Mouse (Mus musculus) heart, embryonic 12.5 days (tissue): Measurements from ENCODE around the gene Pim1. TPM values are rescaled to one million over a fixed set of nuclear protein-coding genes. Genes with fewer than 3 reads are reported as not detected.

ENCODE experiments used
- ATAC-seq: fragments of 200-750 bp; cut with Nextera tagmentation; 2 replicates; pipeline ENCODE4 v1.8.0; 2017; ENCODE audit warnings: moderate TSS enrichment, moderate library complexity; ENCODE audit not compliant: insufficient number of reproducible peaks, low FRiP score
- H3K27ac ChIP-seq: fragments of 300-500 bp; sonication (generic); 2 replicates; pipeline ENCODE4 v1.5.1; 2016; ENCODE audit warnings: mild to moderate bottlenecking, moderate library complexity; ENCODE audit not compliant: poor library complexity, severe bottlenecking
- H3K27me3 ChIP-seq: fragments of 300-500 bp; sonication (generic); replicated peaks from 2 replicates; pipeline ENCODE4 v1.6.1; 2016; ENCODE audit warnings: mild to moderate bottlenecking, moderate library complexity
- H3K36me3 ChIP-seq: fragments of 300-500 bp; sonication (generic); 2 replicates; pipeline ENCODE4 v1.6.1; 2016; ENCODE audit warnings: mild to moderate bottlenecking, moderate library complexity
- H3K4me1 ChIP-seq: fragments of 300-500 bp; sonication (generic); replicated peaks from 2 replicates; pipeline ENCODE4 v1.6.1; 2016; ENCODE audit warnings: mild to moderate bottlenecking
- H3K4me2 ChIP-seq: fragments of 300-500 bp; sonication (generic); 2 replicates; pipeline ENCODE4 v1.6.1; 2016; ENCODE audit warnings: mild to moderate bottlenecking, moderate library complexity
- H3K4me3 ChIP-seq: fragments of 300-500 bp; sonication (generic); 2 replicates; pipeline ENCODE4 v1.5.1; 2016; ENCODE audit warnings: mild to moderate bottlenecking
- H3K9ac ChIP-seq: fragments of 300-500 bp; sonication (generic); 2 replicates; pipeline ENCODE4 v1.6.1; 2016; ENCODE audit warnings: mild to moderate bottlenecking, moderate library complexity
- H3K9me3 ChIP-seq: fragments of 300-500 bp; sonication (generic); replicated peaks from 2 replicates; pipeline ENCODE4 v1.6.1; 2016; ENCODE audit warnings: mild to moderate bottlenecking, moderate library complexity
- WGBS: fragments of 180-500 bp; shearing (Covaris S2); methylation state at CpG from one replicate; pipeline ENCODE4 v1.1.7; 2016; 5-methylcytosine and 5-hydroxymethylcytosine counted together
- polyA plus RNA-seq: library from polyadenylated mRNA; unstranded; fragments of >200 nt; fragmentation: Nextera tagmentation; extraction: Ambion mirVana; gene quantifications from 2 replicates; pipeline ENCODE4 v1.2.1, GENCODE M21; 2016

Pim1 gene
- polyA plus RNA-seq, 1 experiment from 2014 or later: 25.1 TPM

- no peak for ATAC-seq
- Histone ChIP-seq H3K9ac (no peak overlapping the region), H3K27me3 (no peaks in the 10 kb centered on the region), H3K4me3 (no peak overlapping the region; the same call in 1 of the 2 replicates), H3K4me1 (peaks cover 61% of the 10 kb centered on the region), H3K9me3 (no peaks in the 10 kb centered on the region), H3K4me2 (peak overlapping the region; percentile 66), H3K36me3 (no peaks in the 10 kb centered on the region), H3K27ac (peak overlapping the region; percentile 79)
- WGBS: 24% methylated on average over 11 of the region's 11 CpGs
These were observed 23.5 kb upstream of the Pim1 start for GRCm38 (mm10) chr17:29467030-29467429.

DNA sequence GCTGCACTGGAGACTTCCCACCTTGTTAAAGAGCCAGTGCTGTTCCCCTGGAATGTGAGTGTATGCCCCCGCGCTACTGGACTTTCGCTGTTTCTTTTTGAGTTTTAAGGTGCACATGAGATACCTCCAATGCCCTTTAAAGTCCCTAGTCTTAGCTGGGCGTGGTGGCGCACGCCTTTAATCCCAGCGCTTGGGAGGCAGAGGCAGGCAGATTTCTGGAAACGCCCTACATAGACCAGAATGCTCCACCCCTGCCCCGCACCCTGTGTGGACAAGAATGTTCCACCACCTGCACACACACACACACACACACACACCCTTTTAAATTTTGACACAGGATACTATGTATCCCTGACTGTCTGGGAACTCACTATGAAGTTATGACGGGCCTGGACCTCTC is 17.1 kb upstream of the Pim1 start:
- Histone ChIP-seq H3K27ac (no peak overlapping the region), H3K4me3 (no peak overlapping the region), H3K4me1 (peaks cover 12% of the 10 kb centered on the region), H3K4me2 (no peak overlapping the region), H3K27me3 (no peaks in the 10 kb centered on the region), H3K9ac (no peak overlapping the region), H3K36me3 (no peaks in the 10 kb centered on the region), H3K9me3 (no peaks in the 10 kb centered on the region)
- ATAC-seq: no peak
- WGBS: 93% methylated on average over 10 of the region's 10 CpGs

DNA sequence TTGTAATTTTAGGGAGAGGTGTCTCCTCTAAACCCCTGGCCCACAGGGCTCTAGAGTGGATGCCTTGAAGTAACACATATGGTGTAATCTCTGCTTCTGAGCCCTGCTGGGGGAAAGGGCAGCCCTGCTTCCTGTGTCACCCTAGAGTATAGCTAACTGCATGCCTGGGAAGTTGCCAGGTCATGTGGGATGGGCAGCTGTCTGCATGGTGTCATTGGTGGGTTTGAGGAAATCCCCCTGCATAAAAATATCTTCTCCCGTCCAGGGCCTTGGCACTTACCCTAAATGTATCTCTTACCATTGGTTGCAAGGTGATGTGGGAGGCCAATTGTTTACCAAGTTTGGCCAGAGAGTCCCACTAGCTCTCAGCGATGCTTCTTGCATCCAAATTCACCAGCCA is 16.5 kb upstream of the Pim1 start:
- H3K27me3 ChIP-seq: no peaks in the 10 kb centered on the region
- no peak for ATAC-seq
- H3K27ac ChIP-seq: no peak overlapping the region
- H3K9ac ChIP-seq: no peak overlapping the region
- no peak overlapping the region for H3K4me2 ChIP-seq
- H3K4me3 ChIP-seq: no peak overlapping the region
- H3K36me3 ChIP-seq: no peaks in the 10 kb centered on the region
- 66% methylated on average over 2 of the region's 2 CpGs for WGBS
- H3K9me3 ChIP-seq: no peaks in the 10 kb centered on the region
- peaks cover 12% of the 10 kb centered on the region for H3K4me1 ChIP-seq

GRCm38 (mm10) chr17:29475142-29475541 is 15.4 kb upstream of the Pim1 start:
- WGBS: 93% methylated on average over 3 of the region's 3 CpGs
- H3K9ac ChIP-seq: no peak overlapping the region
- no peak for ATAC-seq

DNA sequence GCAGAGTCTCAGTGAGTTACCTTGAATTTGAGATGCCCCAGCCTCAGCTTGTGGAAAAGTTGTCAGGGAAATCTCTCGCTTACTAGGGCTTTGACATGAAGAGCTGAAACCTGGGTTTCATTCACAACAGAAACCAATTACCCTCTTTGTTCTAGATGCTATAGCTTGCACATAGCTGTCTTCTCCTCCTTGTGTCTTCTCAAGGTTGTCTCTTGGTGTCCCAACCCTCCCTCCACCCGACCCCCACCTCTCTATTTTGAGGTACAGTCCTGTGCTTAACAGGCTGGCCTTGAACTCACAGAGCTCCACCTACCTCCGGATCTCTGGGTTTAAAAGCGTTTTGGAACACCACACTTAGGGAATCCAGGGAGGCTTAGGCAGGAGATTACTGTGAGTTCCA is 14.1 kb upstream of the Pim1 start:
- Histone ChIP-seq H3K9me3 (no peaks in the 10 kb centered on the region), H3K36me3 (no peaks in the 10 kb centered on the region), H3K27me3 (no peaks in the 10 kb centered on the region), H3K4me2 (no peak overlapping the region), H3K27ac (no peak overlapping the region), H3K4me1 (no peaks in the 10 kb centered on the region), H3K9ac (no peak overlapping the region), H3K4me3 (no peak overlapping the region)
- 83% methylated on average over 4 of the region's 4 CpGs for WGBS
- no peak for ATAC-seq

More at GRCm38 (mm10) chr17:29475142-29475541, 15.4 kb upstream of the Pim1 start:
- no peak overlapping the region for H3K4me2 ChIP-seq
- H3K27ac ChIP-seq: no peak overlapping the region
- no peak overlapping the region for H3K4me3 ChIP-seq
- H3K36me3 ChIP-seq: no peaks in the 10 kb centered on the region
- H3K4me1 ChIP-seq: peaks cover 6% of the 10 kb centered on the region
- no peaks in the 10 kb centered on the region for H3K27me3 ChIP-seq
- no peaks in the 10 kb centered on the region for H3K9me3 ChIP-seq

GRCm38 (mm10) chr17:29477357-29477756 is 13.2 kb upstream of the Pim1 start:
- no peak overlapping the region for H3K4me3 ChIP-seq
- H3K27me3 ChIP-seq: no peaks in the 10 kb centered on the region
- no peaks in the 10 kb centered on the region for H3K4me1 ChIP-seq
- H3K9me3 ChIP-seq: peaks cover 2% of the 10 kb centered on the region; the same call in 1 of the 2 replicates
- no peak for ATAC-seq
- H3K36me3 ChIP-seq: no peaks in the 10 kb centered on the region
- H3K9ac ChIP-seq: no peak overlapping the region
- H3K4me2 ChIP-seq: no peak overlapping the region
- WGBS: 89% methylated on average over 10 of the region's 10 CpGs
- H3K27ac ChIP-seq: no peak overlapping the region

- Histone ChIP-seq H3K4me3 (no peak overlapping the region), H3K27ac (no peak overlapping the region), H3K4me1 (no peaks in the 10 kb centered on the region), H3K9ac (no peak overlapping the region), H3K36me3 (no peaks in the 10 kb centered on the region), H3K27me3 (no peaks in the 10 kb centered on the region), H3K4me2 (no peak overlapping the region), H3K9me3 (peaks cover 11% of the 10 kb centered on the region)
- ATAC-seq: no peak
- 83% methylated on average over 4 of the region's 4 CpGs for WGBS
These were observed 12.3 kb upstream of the Pim1 start for GRCm38 (mm10) chr17:29478271-29478670.

GRCm38 (mm10) chr17:29480256-29480655 is 10.3 kb upstream of the Pim1 start:
- Histone ChIP-seq H3K4me2 (no peak overlapping the region), H3K4me1 (no peaks in the 10 kb centered on the region), H3K9ac (no peak overlapping the region), H3K9me3 (peaks cover 13% of the 10 kb centered on the region), H3K27ac (no peak overlapping the region), H3K27me3 (no peaks in the 10 kb centered on the region), H3K36me3 (no peaks in the 10 kb centered on the region), H3K4me3 (no peak overlapping the region)
- ATAC-seq: no peak
- WGBS: 71% methylated on average over 2 of the region's 2 CpGs

DNA sequence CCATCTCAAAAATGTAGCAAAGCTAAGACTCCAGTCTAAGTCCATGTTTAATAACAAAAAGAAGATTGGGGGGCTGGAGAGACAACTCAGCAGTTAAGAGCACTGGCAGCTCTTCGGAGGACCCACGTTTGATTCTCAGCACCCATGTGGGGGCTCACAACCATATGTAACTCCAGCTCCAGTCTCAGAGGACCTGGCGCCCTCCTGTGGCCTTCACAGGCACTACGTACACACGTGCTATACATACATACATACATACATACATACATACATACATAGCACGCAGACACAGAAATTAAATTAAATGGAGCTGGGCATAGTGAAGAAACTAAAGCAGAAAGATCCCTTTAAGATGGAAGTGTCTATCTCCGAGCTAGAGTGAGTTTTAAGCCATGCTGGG is 7.9 kb upstream of the Pim1 start:
- Histone ChIP-seq H3K9me3 (peaks cover 13% of the 10 kb centered on the region), H3K9ac (no peak overlapping the region), H3K4me3 (no peak overlapping the region), H3K27ac (no peak overlapping the region), H3K4me2 (no peak overlapping the region), H3K36me3 (no peaks in the 10 kb centered on the region), H3K4me1 (no peaks in the 10 kb centered on the region), H3K27me3 (no peaks in the 10 kb centered on the region)
- WGBS: 86% methylated on average over 7 of the region's 7 CpGs
- no peak for ATAC-seq

- H3K4me3 ChIP-seq: no peak overlapping the region
- H3K27me3 ChIP-seq: no peaks in the 10 kb centered on the region
- H3K4me2 ChIP-seq: no peak overlapping the region
- H3K9ac ChIP-seq: no peak overlapping the region
- H3K27ac ChIP-seq: no peak overlapping the region
- H3K4me1 ChIP-seq: peaks cover under 1% of the 10 kb centered on the region
- H3K9me3 ChIP-seq: peaks cover 13% of the 10 kb centered on the region
- WGBS: 94% methylated on average over 2 of the region's 2 CpGs
- ATAC-seq: no peak
- no peaks in the 10 kb centered on the region for H3K36me3 ChIP-seq
These were observed 7.3 kb upstream of the Pim1 start for GRCm38 (mm10) chr17:29483282-29483681.

DNA sequence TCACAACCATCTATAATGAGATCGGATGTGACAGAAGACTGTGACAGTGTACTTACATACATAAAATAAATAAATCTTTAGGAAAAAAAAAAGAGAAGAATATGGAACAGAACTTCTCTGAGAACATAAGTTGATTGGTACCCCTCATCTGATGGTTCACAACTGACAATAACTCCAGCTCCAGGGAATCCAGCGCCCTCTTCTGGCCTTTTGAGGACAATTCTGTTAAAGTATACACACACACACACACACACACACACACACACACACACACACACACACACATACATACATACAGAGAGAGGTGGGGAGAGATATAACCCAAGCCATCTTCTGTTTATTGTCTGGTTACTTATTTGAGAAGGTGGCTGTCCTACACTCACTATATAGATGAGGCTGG is 6.1 kb upstream of the Pim1 start:
- no peaks in the 10 kb centered on the region for H3K27me3 ChIP-seq
- no peak overlapping the region for H3K4me3 ChIP-seq
- 79% methylated on average over 2 of the region's 2 CpGs for WGBS
- H3K9me3 ChIP-seq: peaks cover 13% of the 10 kb centered on the region
- no peak overlapping the region for H3K9ac ChIP-seq
- H3K4me2 ChIP-seq: no peak overlapping the region
- H3K27ac ChIP-seq: no peak overlapping the region
- peaks cover 12% of the 10 kb centered on the region for H3K4me1 ChIP-seq
- no peaks in the 10 kb centered on the region for H3K36me3 ChIP-seq
- ATAC-seq: no peak
